Mouse (Mus musculus) kidney, adult 2 months (tissue): Measurements from ENCODE around the gene Prpf18.

ENCODE experiments used
- CTCF ChIP-seq: fragments of 200-500 bp; conservative IDR thresholded peaks from 2 replicates; pipeline ENCODE4 v1.5.1; 2011; ENCODE audit warnings: low read depth, mild to moderate bottlenecking, control low read depth, low read length, moderate library complexity, mixed read lengths; ENCODE audit not compliant: insufficient read depth, insufficient read length
- POLR2A ChIP-seq: fragments of 200-500 bp; IDR thresholded peaks from one replicate; pipeline ENCODE4 v1.6.1; 2011; ENCODE audit warnings: low read depth, low read length, control low read depth

DNA sequence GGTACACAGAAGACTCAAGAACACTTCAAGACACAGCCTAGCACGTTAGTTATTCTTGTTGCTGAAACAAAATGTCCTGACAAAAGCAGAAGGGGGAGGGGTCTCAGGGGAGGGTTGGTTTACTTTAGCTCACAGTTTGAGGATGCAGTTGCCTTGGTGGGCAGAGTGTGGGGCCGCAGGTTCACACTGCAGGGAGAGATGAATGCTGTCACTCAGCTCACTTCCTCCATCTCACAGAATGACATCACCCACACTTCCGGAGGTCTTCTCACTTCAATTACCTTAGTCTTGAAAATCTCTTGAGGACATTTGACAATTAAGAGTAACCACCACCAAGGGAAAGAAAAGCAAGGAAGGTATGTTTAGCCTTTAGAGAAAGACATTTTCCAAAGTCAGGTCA, 60.3 kb downstream of the Prpf18 start:
- TF ChIP-seq POLR2A = no peak
- TF ChIP-seq CTCF = no peak
